Mouse (Mus musculus) hindbrain, embryonic 11.5 days (tissue): ENCODE measurements at regions not wholly inside any gene's neighbourhood (a gene's known extent, or its start where the extent isn't known, plus 50 kb on each side); places are given as distances from the start of the nearest gene placed in this dataset.

ENCODE experiments used
- ATAC-seq: fragments of 200-750 bp; cut with Nextera tagmentation; 2 replicates; pipeline ENCODE4 v1.8.0; 2017; ENCODE audit warnings: mild to moderate bottlenecking, moderate TSS enrichment, moderate library complexity; ENCODE audit not compliant: low FRiP score
- DNase-seq: peaks from one replicate; pipeline ENCODE4 v3.0.0-alpha.2; 2015; ENCODE audit warnings: low spot score
- H3K27ac ChIP-seq: fragments of 300-500 bp; sonication (generic); 2 replicates; pipeline ENCODE4 v1.5.1; 2014; ENCODE audit warnings: mild to moderate bottlenecking, low read depth, low read length
- H3K27me3 ChIP-seq: fragments of 300-500 bp; sonication (generic); 2 replicates; pipeline ENCODE4 v1.6.1; 2014; ENCODE audit warnings: mild to moderate bottlenecking, low read length, moderate library complexity, mixed read lengths; ENCODE audit not compliant: control insufficient read depth, insufficient read depth
- H3K36me3 ChIP-seq: fragments of 300-500 bp; sonication (generic); 2 replicates; pipeline ENCODE4 v1.6.1; 2014; ENCODE audit warnings: mild to moderate bottlenecking, low read length, moderate library complexity, mixed read lengths; ENCODE audit not compliant: control insufficient read depth, insufficient read depth
- H3K4me1 ChIP-seq: fragments of 300-500 bp; sonication (generic); replicated peaks from 2 replicates; pipeline ENCODE4 v1.6.1; 2014; ENCODE audit warnings: low read length, mixed read lengths; ENCODE audit not compliant: control insufficient read depth, insufficient read depth
- H3K4me2 ChIP-seq: fragments of 300-500 bp; sonication (generic); replicated peaks from 2 replicates; pipeline ENCODE4 v1.6.1; 2014; ENCODE audit warnings: mild to moderate bottlenecking, low read depth, low read length
- H3K4me3 ChIP-seq: fragments of 300-500 bp; sonication (generic); 2 replicates; pipeline ENCODE4 v1.5.1; 2014; ENCODE audit warnings: low read depth, low read length
- H3K9ac ChIP-seq: fragments of 300-500 bp; sonication (generic); 2 replicates; pipeline ENCODE4 v1.6.1; 2014; ENCODE audit warnings: low read depth, low read length
- H3K9me3 ChIP-seq: fragments of 300-500 bp; sonication (generic); 2 replicates; pipeline ENCODE4 v1.6.1; 2016; ENCODE audit warnings: low read length; ENCODE audit not compliant: control insufficient read depth
- WGBS: fragments of 180-500 bp; shearing (Covaris S2); extraction: QIAGEN DNeasy Blood & Tissue Kit; methylation state at CpG from one replicate; pipeline ENCODE4 v1.1.7; 2014; 5-methylcytosine and 5-hydroxymethylcytosine counted together

DNA sequence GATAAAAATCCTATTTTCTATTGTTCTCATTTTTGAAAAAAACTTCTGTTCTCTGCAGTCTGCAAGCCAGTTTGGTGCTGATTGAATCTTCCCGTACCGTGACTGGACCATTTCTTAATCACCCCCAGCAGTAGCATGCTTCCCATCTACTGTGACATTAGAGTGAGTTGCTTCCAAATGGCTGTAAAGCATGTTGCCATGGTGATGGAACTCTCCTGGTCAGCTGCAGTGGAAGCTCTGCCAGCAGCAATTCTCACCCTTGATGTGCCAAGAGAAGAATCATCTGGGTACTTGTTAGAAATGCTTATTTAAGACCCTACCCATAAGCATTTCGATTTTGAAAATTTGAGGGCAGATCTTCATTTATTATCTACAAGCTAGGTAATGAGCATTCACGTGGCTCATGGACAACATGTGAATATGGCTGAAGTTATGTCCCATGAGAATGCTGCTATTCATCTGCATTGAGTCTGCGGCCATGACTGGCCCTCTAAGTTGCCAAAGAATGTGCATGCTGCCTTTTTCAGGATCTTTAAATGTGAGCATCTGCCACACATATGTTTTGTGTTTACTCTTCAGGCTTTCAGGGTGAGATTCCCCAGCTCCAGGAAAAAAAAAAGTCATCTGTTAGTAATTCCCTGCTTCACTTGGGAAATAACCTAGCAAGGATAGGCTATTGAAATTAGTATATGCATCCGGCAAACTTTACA lies 62.8 kb downstream of the H2al1n start:
- H3K4me2 ChIP-seq: no peak overlapping the region
- H3K4me1 ChIP-seq: no peaks in the 10 kb centered on the region
- H3K9me3 ChIP-seq: no peaks in the 10 kb centered on the region
- no peak overlapping the region for H3K4me3 ChIP-seq
- no peak overlapping the region for H3K9ac ChIP-seq
- H3K27me3 ChIP-seq: no peaks in the 10 kb centered on the region
- H3K27ac ChIP-seq: no peak overlapping the region
- DNase-seq (peak; percentile 8), ATAC-seq (no peak)
- 63% methylated on average over 6 of the region's 6 CpGs for WGBS
- H3K36me3 ChIP-seq: no peaks in the 10 kb centered on the region

DNA sequence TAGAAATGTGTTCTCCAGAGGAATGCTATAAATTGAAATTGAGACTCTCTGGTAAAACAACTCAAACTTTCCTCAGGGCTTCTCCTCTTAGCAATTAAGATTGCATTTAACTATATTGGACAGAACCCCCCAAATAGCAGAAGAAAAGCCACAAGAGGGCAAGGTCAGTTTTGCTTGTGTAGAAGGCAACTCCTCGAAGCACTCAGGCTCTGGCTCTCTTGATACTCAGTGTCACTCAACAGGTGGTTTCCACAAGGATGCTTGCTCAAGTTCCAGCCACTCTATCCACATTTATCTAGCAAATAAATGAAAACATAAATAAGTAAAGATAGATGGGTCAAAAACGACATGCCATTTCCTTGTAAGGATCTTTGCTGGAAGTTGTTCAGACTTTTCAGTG lies 68.4 kb downstream of the H2al1n start:
- 65% methylated on average over 2 of the region's 2 CpGs for WGBS
- DNase-seq (no peak), ATAC-seq (no peak)
- Histone ChIP-seq H3K4me1 (no peaks in the 10 kb centered on the region), H3K4me2 (no peak overlapping the region), H3K4me3 (no peak overlapping the region), H3K36me3 (no peaks in the 10 kb centered on the region), H3K9ac (no peak overlapping the region), H3K27me3 (no peaks in the 10 kb centered on the region), H3K9me3 (no peaks in the 10 kb centered on the region), H3K27ac (no peak overlapping the region)

DNA sequence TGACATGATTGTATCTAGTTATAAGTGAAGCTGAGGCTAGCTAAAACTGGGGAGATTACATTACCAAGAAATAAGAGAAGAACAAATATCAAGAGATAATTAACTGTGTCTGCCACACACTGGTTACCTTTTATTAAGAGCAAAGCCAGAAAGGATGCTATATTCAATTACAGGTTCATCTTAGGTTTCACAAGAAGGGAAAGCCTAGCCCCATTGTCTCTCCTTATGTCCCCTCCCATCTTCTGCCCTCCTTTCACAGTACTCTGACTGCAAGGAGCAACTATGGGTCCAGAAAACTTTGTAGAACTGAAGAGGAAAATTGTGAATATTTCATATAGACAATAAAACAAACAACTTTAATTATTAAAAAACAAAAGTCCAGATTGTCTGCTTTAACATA lies 68.8 kb downstream of the H2al1n start:
- ATAC-seq: no peak
- Histone ChIP-seq H3K9ac (no peak overlapping the region), H3K4me2 (no peak overlapping the region), H3K27ac (no peak overlapping the region), H3K36me3 (no peaks in the 10 kb centered on the region), H3K9me3 (no peaks in the 10 kb centered on the region), H3K27me3 (no peaks in the 10 kb centered on the region), H3K4me3 (no peak overlapping the region), H3K4me1 (no peaks in the 10 kb centered on the region)
- DNase-seq: no peak

DNA sequence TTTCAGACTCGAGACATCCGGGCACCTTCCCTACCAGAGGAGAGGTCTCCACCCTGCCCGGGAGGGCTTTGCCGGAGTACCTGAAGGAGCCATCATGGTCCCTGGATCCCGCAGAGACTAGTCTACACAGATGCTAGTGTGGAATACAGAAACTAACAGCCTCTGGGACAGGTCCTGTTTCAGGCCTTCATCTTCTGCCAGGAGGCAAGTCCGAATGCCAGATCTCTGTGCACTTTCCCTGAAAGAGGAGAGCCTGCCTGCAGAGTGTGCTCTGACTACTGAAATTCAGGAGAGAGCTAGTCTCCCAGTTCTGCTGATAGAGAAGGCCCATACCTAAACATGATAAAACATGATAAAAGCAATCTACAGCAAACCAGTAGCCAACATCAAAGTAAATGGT lies 83.9 kb downstream of the H2al1n start:
- Histone ChIP-seq H3K9me3 (no peaks in the 10 kb centered on the region), H3K4me3 (no peak overlapping the region), H3K36me3 (no peaks in the 10 kb centered on the region), H3K27ac (no peak overlapping the region), H3K4me1 (no peaks in the 10 kb centered on the region), H3K4me2 (no peak overlapping the region), H3K27me3 (no peaks in the 10 kb centered on the region), H3K9ac (no peak overlapping the region)
- WGBS: 92% methylated on average over 6 of the region's 6 CpGs
- DNase-seq (no peak), ATAC-seq (no peak)

DNA sequence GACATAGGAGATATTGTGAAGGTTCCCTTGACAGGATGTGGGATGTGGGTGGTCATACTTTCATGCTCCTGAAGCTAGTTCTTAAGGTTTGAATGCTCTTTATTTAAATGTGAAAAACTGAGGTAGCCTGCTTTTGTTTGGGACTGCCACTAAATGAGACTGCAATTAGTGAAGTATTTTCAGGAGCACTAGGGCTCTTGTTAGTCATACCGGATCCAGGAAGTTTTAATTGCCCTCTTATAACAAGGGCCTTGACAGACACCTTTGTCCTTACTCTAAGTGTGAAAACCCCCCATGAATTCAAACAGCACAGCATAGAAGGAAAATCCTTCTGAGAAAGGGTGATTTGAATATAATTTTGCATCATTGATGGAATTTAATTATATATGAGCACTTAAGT lies 91.2 kb downstream of the H2al1n start:
- no peak overlapping the region for H3K4me2 ChIP-seq
- no peak for DNase-seq
- H3K4me3 ChIP-seq: no peak overlapping the region
- no peak for ATAC-seq
- H3K9ac ChIP-seq: no peak overlapping the region
- WGBS: 57% methylated on average over 1 of the region's 1 CpGs
- H3K27me3 ChIP-seq: no peaks in the 10 kb centered on the region
- H3K9me3 ChIP-seq: no peaks in the 10 kb centered on the region
- no peaks in the 10 kb centered on the region for H3K4me1 ChIP-seq
- H3K27ac ChIP-seq: no peak overlapping the region
- H3K36me3 ChIP-seq: no peaks in the 10 kb centered on the region

DNA sequence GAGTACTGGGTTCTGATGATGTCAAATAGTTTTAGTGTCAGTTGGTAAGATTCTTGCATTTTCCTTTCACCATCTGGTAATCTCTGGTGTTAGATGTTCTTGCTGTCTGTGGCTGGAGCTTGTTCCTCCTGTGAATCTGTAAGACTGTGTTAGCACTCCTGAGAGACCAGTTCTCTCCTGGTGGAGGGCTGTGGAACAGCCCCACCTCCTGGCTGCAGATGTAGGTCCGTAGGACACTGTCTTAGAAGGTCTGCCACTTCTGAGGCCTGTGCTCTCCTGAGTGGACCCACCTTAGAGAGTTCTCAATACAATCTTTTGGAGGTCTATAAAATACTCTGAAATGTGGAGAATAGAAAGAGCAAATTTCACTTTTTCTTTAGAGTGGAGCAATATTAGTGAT lies 101.8 kb downstream of the H2al1n start:
- DNase-seq: no peak
- no peak overlapping the region for H3K9ac ChIP-seq
- H3K27ac ChIP-seq: no peak overlapping the region
- H3K36me3 ChIP-seq: no peaks in the 10 kb centered on the region
- 57% methylated on average over 1 of the region's 1 CpGs for WGBS
- H3K27me3 ChIP-seq: no peaks in the 10 kb centered on the region
- no peak overlapping the region for H3K4me2 ChIP-seq
- no peaks in the 10 kb centered on the region for H3K4me1 ChIP-seq
- no peak for ATAC-seq
- H3K4me3 ChIP-seq: no peak overlapping the region
- no peaks in the 10 kb centered on the region for H3K9me3 ChIP-seq

DNA sequence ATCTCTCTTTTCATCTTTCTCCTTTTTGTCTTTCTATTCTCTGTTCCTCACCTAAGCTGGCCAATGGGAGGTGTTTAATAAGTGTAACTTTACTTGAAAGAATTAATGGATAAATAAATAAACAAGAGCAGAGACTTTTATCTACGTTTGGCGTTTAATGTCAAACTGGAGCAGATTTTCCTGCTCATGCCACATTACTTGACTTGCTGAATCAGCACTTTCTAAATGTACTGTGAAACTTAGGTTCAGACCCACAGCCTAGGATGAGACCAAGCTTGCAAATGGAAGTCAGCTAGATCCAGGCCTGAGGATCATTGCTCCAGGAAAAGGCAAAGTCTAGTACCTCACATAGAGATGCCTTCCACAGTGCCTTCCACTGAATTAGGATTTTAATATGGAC lies 141.5 kb downstream of the H2al1n start:
- Histone ChIP-seq H3K4me3 (no peak overlapping the region), H3K9me3 (no peaks in the 10 kb centered on the region), H3K27me3 (no peaks in the 10 kb centered on the region), H3K4me2 (no peak overlapping the region), H3K9ac (no peak overlapping the region), H3K36me3 (no peaks in the 10 kb centered on the region), H3K27ac (no peak overlapping the region), H3K4me1 (no peaks in the 10 kb centered on the region)
- 87% methylated on average over 2 of the region's 2 CpGs for WGBS
- no peak for ATAC-seq
- no peak for DNase-seq

DNA sequence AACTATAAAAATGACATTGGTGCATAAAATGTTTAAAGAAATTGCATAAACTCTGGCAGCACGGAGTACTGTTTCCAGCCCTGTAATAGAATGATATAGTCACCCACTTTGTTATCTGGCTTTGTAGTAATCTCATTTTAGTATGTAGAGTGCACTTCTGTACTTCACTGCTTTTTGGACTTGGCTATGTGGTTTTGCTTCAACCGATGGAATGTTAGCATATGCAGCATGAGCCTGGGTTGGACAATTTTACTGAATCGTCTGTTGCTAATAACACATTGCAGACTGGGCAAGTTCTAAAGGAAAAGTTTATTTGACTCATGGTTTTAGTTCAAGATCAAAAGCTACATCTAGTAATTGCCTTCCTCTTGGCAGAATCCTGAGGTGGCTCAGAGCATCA lies 142.4 kb downstream of the H2al1n start:
- Histone ChIP-seq H3K27me3 (no peaks in the 10 kb centered on the region), H3K4me2 (no peak overlapping the region), H3K36me3 (no peaks in the 10 kb centered on the region), H3K9me3 (no peaks in the 10 kb centered on the region), H3K4me3 (no peak overlapping the region), H3K9ac (no peak overlapping the region), H3K27ac (no peak overlapping the region), H3K4me1 (no peaks in the 10 kb centered on the region)
- no peak for ATAC-seq
- no peak for DNase-seq
- WGBS: 83% methylated on average over 3 of the region's 3 CpGs

DNA sequence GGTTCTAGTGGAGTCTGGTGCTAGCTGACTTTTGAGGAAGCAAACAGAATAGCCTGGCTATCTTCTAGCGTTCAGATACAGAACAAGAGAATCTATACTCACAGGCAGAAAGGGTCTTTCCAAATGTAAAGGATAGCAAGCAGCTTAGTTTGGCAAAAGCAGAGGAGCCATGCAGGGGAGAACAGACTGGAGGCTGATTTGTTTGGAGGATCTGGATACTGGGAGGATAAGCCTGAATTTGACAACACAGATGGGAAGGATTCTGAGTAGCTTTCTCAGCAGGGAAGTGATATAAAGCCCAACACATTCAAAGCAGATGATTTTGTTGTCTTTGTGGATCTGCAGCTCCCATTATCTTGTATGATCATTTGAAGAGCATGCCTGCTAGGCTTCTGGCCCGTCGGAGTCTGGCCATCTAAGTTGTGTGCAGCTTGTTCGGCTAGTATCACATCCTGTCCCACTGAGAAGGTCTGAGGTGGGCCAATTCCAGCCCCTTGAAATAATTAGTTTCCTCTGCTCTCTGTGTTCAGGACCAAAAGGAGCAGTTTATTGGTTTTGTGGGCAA lies 145.6 kb downstream of the H2al1n start:
- no peak overlapping the region for H3K9ac ChIP-seq
- ATAC-seq: no peak
- WGBS: 68% methylated on average over 4 of the region's 4 CpGs

More for the DNA sequence above, 145.6 kb downstream of the H2al1n start:
- H3K4me2 ChIP-seq: no peak overlapping the region
- H3K9me3 ChIP-seq: no peaks in the 10 kb centered on the region
- H3K36me3 ChIP-seq: no peaks in the 10 kb centered on the region
- H3K4me1 ChIP-seq: no peaks in the 10 kb centered on the region
- DNase-seq: no peak
- no peaks in the 10 kb centered on the region for H3K27me3 ChIP-seq
- H3K27ac ChIP-seq: no peak overlapping the region
- H3K4me3 ChIP-seq: no peak overlapping the region
